Mouse (Mus musculus): ENCODE data around the gene Ppat.

DNA sequence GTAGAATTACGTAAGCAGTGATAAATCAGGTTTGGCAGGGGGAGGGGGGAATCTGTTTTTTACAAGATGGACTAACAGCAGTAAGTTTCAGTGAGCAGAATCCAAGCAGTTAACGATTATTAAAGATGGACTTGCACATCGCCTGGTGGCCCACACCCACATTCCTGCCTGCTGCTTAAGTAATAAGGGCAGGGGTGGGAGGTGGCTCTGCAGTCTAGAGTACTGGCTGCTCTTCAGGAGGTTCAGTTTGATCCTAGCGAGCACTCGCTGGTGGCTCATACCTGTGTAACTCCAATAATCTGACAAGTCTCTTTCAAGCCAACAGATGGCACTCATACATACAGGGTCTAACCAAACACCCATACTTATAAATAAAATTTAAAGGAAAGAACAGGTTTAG, 8.2 kb upstream of the Ppat start:
- TF ChIP-seq CTCF (conservative IDR thresholded peaks at IDR 0.05; ENCODE audit: low read length): no peak
- no peak for TF ChIP-seq POU5F1 (IDR thresholded peaks at IDR 0.05; ENCODE audit: borderline replicate concordance, low read length)
- TF ChIP-seq NANOG (IDR thresholded peaks at IDR 0.05; ENCODE audit: borderline replicate concordance, low read length): no peak
